Mouse (Mus musculus): ENCODE data around the gene Phactr2.

Phactr2 gene

DNA sequence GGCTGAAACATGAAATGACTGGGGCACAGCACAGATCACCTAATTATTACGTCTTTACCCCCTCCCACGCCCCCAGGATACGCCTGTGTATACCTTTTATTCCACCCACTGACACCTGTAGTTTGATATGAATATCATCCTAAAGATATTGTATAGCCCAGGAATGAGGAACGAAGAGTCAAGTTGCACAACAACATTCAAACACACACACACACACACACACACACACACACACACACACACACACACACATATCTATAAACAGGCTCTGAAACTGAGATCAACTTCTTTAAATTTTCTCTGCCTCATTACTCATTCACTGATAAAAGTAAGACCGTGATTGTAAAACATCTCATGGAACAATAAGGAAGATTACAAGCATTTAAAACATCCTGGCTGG is 197.9 kb downstream of the Phactr2 start:
- in situ Hi-C loops (cut with MseI, MboI) = no loop called here

DNA sequence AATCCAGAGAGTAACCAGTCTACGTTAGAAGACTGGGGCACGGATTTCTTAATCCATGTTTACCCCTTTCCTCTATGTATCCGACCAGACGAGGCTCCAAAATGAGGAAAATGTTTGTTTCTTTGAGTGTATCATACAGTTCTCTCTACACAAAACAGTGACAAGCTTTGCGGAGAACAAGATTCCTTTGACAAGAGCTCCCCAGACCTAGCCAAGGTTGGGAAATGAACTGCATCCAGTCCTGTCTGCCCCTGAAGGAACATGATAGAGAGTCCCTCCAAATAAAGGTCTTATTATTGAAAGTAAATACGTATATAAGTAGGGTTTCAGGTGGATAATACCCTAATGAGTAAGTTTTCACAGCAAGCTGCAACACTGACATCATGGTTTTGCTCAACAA is 199.1 kb downstream of the Phactr2 start:
- in situ Hi-C loops (cut with MseI, MboI) = no loop called here

DNA sequence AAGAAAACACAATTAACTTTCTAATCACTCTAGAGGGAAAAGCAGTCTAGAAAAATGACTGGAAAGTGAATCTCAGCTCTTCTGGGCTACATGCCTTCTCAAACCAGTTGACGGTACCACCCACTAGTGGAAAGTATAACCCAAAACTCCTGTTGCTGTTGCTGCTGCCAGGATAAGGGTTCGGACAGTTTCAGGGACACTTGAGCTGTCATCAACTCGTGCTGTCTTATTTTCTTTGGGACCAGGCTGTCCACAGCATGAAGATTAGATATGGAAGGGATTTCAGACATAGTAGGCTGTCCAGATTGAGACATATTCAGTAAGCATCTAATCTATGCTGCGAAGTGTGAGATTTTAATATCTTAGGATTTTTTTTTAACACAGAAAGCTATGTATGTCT is 199.5 kb downstream of the Phactr2 start:
- in situ Hi-C loops (cut with MseI, MboI) = no loop called here

DNA sequence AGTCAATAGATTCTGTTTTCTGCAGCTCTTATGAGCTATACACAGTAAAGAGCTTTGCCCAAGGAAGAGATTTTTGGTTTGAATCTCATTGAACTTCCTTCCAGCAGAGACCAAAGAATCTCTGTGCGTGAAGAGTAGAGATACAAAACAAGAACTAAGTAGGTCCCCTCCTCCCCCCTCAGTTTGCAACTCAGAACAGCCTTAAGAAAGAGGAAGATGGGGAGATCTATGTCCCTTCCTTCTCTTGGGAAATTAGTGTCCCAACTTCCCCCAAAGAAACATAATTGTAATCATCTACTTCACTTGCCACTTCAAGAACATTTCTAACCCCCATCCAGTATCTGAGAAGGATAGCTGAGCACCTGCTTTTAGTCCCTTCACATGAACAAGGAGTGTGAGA is 200.5 kb downstream of the Phactr2 start:
- in situ Hi-C loops (cut with MseI, MboI) = no loop called here

DNA sequence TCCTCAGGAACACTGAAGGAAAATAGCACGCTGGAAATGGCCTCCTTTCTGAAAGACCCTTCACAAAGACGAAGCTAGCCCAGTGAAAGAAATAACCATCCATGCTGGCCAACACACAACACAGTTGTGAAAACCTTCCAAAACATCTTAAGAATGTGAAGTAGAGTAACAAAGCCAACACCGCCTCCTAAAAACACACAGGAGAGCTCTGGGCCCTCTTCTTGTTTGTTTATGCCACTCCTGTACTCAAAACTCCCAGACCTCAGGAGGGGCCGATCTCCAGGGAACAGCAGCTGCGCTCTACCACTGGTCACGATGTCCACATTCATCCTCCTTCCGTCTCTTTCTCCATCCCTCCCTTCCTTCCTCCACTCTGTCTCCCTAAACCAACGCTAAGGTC is 202.5 kb downstream of the Phactr2 start:
- in situ Hi-C loops (cut with MseI, MboI) = no loop called here

DNA sequence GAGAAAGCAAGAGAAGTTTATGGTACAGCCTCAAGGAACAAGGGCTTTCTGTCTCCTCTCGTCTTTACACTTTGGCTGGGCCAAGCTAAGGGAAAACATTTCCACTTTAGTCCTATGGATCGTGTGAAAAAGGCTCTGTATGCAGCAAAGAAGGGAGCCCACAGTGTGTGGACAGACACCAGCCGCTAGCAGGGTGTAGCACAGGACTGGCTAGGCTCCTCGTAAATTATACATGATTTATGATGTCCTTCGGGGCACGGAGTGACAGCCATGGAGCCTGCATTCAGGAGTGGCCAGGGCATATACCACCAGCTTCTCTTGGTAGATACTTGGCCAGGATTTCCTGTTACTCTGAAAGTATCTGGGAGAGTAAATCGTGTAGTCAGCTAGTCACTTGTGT is 203.1 kb downstream of the Phactr2 start:
- in situ Hi-C loops (cut with MseI, MboI) = no loop called here

DNA sequence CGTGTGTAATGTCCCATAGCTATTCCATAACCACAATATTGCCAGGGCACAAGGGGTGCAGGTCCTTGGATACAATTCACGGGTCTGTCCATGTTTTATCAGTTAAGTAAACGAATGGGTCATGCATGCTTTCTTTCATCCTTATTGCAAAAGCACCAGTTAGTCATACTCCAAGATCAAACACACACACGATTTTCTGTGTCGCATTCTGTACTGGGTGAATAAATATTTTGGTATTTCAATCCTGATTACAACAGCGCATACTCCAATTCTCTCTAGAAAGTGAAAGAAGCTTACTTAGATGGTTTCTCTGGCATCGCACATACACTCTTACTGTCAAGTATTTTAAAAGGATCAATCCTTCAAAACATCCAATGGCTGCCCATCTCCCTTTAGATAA is 203.9 kb downstream of the Phactr2 start:
- in situ Hi-C loops (cut with MseI, MboI) = no loop called here

DNA sequence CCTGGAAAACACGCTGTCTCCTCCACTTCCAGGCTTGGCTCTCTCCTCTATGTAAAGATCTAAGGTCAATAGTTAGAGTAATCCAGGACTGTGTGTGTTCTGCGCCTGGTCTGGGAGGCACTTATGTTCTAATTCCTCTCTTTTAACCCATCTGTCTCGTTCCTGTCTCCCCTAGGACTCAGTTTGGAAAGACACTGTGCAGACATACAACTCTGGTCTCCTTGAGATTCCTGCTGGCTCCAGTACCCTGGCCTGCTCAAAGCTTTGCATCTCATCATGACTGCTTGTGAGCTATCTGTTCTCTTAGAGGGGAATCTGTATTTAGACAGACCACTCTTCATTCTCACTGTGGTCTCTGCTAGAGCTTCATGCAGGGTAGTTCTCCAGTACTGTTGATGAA is 215.0 kb downstream of the Phactr2 start:
- in situ Hi-C loops (cut with MseI, MboI) = no loop called here

DNA sequence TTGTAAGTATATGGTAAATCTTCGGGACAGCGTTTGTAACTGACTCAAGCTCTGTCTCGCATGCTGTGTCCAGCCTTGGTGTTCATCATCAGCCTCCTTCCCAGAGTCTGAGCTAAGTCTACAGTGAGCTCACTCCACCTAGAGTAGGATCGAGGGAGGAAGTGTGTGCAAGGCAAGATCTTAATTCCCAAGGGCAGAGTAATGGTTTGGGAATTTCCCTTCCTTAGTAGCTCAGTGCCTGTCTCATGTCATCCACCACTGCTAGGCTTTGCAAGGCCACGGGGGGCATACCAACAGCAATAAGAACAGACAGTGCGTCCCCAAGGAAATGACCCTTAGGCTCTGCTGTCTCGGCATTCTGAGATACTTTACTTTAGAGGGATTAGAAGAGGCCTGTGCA is 218.0 kb downstream of the Phactr2 start:
- in situ Hi-C loops (cut with MseI, MboI) = no loop called here

DNA sequence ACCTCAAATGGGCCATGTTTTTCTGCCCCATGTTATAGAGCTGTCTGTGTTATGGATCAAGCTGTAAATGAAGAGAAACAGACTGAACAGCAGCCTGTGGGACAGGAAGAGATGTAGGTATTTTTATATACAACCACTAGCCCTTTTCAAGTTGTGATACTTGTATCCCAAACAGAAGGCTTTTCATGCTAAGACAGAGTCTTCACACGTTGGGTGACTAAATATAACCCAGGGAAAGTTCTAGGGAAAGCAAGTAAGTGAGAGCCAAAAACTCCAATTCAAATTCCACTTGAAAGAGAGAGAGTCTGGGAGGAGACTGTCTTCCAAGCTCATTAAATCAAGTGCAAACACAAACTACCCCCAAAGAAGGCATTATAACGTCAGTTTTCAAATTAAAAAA is 223.9 kb downstream of the Phactr2 start:
- in situ Hi-C loops (cut with MseI, MboI) = no loop called here

DNA sequence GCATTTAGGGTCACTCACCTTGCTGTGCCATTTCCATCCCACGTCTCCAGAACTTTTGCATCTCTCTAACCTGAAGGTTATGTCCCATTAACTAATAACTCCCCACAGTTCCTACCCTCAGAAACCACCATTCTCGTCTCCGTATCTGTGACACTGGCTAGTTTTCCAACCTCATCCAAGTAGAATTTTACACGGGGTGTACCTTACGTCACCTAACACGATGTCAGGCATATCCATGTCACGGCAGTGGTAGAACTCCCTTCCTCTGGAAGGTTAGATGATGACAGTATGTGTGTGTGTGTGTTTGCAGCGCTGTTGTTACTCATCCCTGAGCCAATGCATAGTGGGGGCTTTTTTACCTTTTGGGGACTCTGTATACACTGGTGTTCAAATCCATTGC is 225.1 kb downstream of the Phactr2 start:
- in situ Hi-C loops (cut with MseI, MboI) = no loop called here

DNA sequence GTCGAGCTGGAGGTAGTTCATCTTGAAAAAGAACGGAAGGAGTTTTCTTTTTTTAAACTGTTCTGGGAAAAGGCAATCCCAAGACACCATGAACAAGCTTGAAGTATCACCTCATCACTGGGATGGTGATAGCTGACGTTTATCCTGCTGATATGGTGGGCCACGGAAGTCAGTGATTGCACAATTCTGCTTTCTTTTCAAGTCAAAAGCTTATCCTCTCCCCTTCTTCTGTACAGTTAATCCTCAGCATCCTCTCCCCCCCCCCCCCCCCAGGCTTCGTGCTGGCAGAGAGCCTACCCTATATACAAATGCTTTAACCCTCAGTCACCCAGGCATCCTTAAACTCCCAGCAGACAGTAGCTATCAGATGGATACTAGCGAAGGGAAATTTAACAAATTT is 228.5 kb downstream of the Phactr2 start:
- in situ Hi-C loops (cut with MseI, MboI) = no loop called here

DNA sequence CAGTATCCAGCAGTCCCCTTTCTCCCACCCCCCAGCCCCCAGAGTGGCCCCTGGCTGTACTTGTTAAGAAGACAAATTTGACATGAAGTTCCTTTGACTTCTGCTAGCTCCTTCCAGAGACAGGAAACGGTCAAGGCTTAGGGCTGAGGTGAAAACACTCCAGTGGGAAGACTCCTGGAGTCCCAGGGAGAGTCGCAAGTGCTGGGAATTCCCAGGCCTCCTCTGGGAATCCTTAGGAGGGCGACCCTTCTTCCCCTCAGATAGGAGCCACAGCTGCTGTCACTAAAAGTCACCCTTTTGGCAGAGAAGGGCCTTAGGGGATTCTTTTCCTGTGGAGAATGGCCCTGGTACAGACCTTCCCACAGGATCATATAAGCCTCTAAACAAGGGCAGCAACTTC is 230.0 kb downstream of the Phactr2 start:
- in situ Hi-C loops (cut with MseI, MboI) = no loop called here

DNA sequence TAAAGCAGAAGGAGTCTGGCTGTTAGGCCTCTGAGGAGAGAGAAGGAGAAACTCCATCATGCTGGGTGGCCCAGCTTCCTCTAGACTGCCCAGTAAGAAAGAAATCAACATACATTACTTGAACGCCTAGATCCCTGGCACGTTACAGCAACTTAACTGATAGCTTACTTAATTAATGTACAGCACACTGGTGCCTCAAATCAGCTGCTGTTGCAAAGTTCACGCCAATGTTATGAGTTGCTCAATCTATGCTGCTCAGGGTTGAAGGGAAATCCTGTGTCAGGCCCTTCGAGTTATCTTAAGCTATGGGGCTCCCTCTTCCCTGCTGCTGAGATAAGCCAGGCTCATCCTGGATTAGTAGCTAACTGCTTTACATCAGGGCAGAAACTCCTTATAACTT is 233.8 kb downstream of the Phactr2 start:
- in situ Hi-C loops (cut with MseI, MboI) = no loop called here

DNA sequence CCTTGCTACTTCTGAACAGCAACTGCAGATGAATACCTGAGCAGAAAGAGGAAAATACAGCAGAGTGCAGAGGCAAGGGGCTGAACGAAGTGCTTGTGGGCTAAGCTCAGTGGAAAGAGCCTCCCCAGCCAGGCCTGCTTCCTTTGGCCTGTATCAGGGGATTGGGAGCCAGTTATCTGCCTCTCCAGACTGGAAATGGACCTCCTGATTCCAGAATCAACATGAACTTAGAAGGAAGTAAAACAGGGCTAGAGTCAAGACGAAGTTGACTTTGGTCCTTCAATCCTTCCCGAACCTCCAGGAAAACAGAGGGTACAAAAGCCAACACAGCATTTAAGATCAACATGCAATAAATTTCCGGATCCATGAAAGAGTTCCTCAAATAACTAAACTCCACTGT is 236.0 kb downstream of the Phactr2 start:
- in situ Hi-C loops (cut with MseI, MboI) = no loop called here

DNA sequence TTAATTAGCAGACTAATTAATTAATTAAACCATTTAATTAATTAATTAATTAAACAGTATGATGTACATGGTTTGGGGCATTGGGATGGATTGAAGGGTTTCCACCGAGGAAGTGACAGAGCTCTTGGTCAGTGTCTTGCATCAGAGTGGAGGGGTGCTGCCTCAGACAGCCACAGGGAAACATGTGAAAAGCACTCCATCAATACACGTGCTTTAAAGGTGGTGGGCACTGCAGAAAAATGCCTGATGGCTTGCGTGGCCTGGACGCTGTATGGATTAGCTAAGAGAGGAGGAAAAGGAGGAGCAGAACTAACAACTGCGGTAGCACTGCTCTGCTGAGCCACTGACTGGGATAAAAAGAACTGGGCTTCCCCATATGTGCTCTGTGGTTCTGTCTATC is 237.3 kb downstream of the Phactr2 start:
- in situ Hi-C loops (cut with MseI, MboI) = no loop called here

DNA sequence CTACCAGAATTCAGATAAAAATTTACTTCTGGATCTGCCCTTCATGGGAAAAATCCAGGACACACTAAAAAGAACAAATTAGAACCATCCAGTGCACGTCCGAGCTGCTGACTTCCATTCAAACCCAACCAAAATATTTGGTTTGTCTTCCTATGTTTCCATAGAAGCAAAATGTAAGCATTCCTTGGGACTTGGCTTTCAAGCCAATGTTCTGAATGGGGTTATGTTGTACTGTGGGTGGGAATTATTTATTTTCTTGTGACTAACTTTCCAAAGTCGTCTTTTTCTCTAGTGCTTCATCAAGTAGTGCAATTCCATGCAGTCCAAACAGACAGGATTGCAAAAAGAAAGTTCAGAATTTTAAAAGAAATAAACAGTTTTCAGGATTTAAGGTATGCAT is 239.7 kb downstream of the Phactr2 start:
- in situ Hi-C loops (cut with MseI, MboI) = no loop called here

DNA sequence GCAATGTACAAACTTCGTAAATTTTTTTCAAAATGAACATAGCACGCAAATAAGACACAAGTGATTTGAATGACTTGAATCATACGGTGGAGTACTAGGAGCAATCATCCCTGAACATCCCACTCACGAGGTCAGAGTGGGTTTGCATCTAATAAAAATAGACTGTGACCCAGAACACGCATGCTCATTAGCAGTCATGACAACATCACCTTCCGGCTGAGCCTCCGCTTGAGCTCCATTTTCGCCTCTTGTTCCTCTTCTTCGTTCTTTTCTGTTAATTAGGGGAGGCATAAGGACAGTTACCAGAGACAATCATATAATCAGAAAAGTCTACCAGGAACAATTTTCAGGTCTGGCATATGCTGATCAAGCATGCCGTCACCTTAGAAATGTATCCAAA is 240.3 kb downstream of the Phactr2 start:
- in situ Hi-C loops (cut with MseI, MboI) = no loop called here

DNA sequence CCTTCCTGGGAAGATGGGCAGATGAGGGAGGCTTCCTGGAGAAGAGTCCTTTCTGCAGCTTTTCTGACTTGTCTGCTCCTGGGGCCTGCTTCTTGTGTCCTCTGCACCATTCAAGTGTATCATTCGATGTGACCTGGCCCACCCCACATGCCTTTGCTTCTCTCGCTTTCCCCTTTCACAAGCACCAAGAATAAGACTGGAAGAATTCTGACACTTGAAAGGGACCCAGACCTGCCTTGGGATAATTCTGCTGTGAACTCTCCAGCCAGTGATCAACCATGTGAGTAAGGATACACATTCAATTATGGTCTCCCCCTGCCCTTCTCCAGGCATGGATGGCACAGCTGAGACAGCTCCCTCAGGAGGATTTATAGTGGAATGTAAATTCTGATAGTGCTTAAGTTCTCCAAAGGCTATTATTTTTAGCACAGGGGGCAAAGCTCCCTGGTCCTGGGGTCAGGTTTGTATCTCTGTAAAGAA is 241.0 kb downstream of the Phactr2 start:
- in situ Hi-C loops (cut with MseI, MboI) = no loop called here

DNA sequence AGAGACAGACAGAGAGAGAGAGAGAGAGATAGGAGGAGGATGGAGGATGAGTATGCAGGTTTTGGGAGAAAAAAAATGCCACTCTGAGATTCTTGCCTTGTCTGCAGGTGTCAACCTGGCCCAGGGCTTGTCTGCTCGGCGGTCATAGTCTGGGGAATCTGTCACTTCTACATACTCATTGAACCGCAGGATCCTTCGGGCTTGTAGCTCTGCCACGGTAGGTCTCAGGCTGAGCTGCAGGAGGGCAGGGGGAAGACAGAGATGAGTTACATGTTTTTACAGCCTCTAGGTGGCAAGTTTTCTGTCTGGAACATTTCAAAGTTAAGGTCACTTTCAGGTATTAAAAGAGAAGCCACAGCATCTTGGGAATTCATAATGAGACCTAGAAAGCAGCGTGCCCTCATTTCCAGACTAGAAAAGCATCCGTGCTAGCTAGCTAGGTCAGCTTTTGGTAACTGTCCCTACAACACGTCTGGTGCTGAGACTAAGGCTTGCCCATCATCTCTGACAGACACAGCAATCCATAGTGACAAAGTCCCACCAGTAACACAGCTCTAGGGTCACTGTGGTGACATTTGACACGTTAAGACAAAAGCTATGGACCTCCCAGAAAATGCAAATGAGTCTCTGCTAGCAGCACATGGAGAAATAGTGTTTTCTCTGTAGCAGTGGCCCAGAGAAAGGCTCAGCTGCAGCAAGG is 241.6 kb downstream of the Phactr2 start:
- in situ Hi-C loops (cut with MseI, MboI) = no loop called here

DNA sequence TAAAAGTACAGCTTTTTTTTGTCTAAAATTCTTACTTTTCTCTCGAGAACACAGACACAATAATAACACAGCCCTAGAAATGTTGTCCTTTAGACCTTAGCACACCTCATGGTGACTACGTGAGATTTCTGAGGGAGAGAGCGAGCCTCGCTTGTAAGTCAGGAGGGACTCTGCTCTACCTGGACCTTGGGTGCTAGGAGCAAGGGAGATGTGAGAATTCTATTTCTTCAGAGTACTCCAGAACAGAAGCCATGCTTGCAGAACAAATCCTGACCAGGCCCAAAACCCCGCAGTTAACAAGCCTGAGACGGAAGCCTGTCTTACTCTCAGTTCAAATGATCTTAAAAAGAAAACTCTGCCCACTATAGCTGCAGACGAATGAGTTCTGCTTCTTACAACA is 243.5 kb downstream of the Phactr2 start:
- in situ Hi-C loops (cut with MseI, MboI) = no loop called here

DNA sequence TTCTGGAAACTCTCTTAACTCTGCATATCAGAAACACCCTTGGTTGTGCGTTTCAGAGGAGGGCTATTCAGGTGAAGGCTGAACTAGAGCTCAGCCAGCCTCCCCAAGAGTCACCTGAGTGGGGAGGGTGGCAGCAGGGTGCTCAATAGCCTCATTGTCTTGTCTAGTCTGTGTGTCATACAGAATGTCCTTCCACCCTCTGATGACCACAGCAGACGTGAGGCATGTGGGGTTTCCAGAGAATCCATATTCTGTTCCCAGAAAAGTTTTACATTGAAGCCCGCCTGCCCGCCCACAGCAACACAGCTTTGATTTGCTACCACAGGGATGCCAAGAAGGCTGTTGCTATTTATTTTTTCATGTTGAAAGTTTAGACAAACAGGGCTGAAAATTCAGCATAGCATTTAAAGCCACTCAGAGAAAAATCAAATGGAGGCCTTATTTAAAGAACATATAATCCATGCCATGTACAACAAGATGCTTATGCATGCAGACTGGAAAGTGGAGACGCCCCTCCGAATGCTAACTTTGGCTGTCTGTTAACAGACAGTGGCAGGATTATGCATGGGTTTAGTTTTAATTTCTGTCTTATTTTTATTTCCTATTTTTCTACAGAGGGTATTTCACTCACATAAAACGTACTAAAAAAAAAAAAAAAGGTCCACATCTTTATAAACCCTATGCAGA is 248.7 kb downstream of the Phactr2 start:
- in situ Hi-C loops (cut with MseI, MboI) = no loop called here

DNA sequence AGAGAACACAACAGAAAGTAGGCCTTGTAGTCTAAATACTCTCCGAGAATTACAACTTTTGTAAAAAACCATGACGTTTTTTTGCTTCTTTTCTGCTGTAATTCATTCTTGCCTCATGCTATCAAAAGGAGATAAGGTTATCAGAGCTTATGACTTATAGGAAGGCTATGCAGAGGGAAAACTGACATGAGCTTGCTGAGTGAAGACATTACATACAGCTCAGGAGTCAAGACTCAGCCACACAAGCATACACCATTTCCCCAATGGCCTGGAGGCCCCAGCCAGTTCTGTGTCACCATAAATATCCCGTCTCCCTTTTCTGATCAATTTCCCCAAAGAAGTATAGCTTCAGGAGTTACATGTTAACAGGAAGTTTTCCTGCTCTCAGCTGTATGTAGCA is 252.1 kb downstream of the Phactr2 start:
- in situ Hi-C loops (cut with MseI, MboI) = no loop called here

DNA sequence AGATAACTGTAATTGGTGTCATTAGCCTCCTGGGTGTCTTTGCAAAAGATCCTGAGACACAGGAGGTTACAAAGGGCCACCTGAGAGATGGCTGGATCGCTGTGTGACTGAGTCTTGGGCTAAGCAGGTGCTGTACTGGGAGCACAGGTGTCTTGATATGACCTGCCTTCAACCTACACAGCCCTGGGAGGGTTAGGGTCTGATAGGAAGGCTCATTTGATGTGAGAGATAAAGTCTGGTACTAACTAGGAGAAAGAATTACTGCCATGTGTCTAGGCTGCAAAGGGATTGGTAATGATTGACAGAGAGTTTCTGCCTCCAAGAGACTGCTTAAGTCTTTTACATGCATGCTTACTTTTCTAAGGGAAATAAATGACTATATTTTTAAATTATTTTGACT is 254.2 kb downstream of the Phactr2 start:
- in situ Hi-C loops (cut with MseI, MboI) = no loop called here
